Mouse (Mus musculus): ENCODE data around the gene Inpp4b.

DNA sequence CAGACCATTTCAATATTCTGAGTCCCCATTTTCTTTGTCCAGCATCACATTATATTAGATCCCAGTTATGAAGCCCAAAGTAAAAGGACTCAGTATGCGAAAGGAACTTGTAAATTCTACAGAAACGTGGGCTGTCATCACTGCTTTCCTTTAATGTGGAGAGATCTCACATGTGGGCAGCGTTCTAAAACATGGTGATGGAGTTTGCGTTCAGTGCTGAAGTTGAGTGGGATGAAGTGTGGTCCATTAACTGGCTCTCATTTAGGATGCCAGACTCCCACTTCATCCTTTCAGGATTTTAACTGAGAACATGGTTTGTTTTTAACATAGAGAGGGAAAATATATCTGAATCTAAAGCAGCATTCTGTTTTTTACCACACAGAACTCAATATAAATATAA, 57.1 kb downstream of the Inpp4b start:
- no peak for TF ChIP-seq CTCF (IDR thresholded peaks at IDR 0.05; ENCODE audit: insufficient read depth, low read depth, low read length)
- no peak for TF ChIP-seq POLR2A (IDR thresholded peaks at IDR 0.05; ENCODE audit: insufficient read depth, low read depth, low read length)

All from olfactory bulb, adult 2 months (tissue).